Mouse (Mus musculus) brain, embryonic 14.5 days (tissue): ENCODE results near the gene C1qtnf7. TPM values are rescaled to one million over a fixed set of nuclear protein-coding genes. Genes with fewer than 3 reads are reported as not detected.
A peak's percentile ranks its signal among the peaks of the same experiment; 100 is the strongest.

Experiments
- DNase-seq: peaks from one replicate; pipeline ENCODE4 v3.0.0-alpha.2; 2011; ENCODE audit warnings: low read depth
- CTCF ChIP-seq: fragments of 200-500 bp; IDR thresholded peaks from 2 replicates; pipeline ENCODE4 v1.5.1; 2012; ENCODE audit warnings: inconsistent platforms, mild to moderate bottlenecking, moderate library complexity, borderline replicate concordance; ENCODE audit not compliant: insufficient read depth, insufficient read length; ENCODE audit errors: extremely low read depth
- POLR2A ChIP-seq: fragments of 200-500 bp; IDR thresholded peaks from 2 replicates; pipeline ENCODE4 v1.6.1; 2012; ENCODE audit warnings: mild to moderate bottlenecking, inconsistent platforms, borderline replicate concordance; ENCODE audit not compliant: poor library complexity, insufficient read depth, insufficient read length, severe bottlenecking; ENCODE audit errors: extremely low read depth
- polyA plus RNA-seq: library from polyadenylated mRNA; depleted of rRNA; stranded (reverse); fragments of >200 nt; gene quantifications from 2 replicates; pipeline ENCODE4 v1.2.3, GENCODE M21; 2012

C1qtnf7 gene
- polyA plus RNA-seq, 1 experiment, result 1.1 TPM

DNA sequence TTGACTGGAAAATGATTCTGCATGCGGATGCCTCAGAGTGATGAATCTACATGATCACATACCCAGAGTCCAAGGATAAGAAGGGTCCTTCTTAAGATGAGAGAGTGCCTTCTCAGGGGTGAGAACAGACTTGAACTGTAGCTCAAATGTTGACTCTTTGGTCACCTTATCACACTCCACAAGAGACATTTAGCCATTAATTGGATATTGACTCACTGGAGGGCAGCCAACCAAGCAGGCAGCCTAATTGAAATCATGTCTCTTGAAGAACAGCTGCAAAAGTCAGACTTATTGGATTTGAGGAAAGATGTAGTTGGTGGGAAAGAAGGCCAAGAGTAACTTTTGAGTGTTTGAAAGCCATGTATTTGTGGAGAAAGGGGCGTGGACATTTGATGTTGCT lies 4.2 kb upstream of the C1qtnf7 start:
- TF ChIP-seq CTCF (no peak), POLR2A (no peak)
- no peak for DNase-seq

DNA sequence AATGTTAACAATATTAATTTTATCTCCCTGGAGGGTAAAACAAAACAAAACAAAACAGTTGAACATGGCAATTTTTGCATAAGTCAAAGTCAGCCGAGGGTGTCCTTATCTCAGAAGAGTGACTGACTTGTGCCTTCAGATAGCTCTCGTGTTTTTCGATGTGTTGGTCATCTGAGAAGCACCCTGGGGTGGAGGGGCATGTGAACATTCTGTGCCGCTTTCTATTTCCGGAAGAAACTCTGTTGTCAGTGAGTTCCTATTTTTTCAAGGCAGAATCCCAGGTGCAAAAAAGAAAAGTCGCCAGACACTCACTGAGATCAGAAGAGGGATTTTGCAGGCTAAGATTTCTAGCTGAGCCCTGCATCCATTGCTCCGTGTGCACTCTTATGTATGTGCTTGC lies 1.2 kb downstream of the C1qtnf7 start:
- no peak for DNase-seq
- no peak for TF ChIP-seq POLR2A
- TF ChIP-seq CTCF, result no peak

DNA sequence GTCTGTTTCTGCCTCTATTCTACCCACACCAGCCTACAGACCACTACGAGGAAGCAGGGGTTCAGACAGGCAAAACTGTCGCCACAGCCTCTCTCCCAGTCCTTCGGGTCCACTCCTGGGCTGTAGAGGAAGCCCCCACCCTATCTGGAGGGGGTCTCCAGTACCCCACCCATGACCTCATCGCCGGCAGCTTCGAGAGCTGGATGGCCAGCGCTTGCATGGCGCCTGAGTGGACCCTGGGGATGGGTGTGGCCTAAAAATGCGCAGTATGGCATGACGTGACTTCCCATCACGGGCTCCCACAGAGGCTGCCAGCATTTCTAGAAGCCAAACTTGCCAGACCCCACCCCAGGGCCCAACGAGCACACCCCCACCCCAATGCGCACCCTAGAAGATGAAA lies 2.0 kb downstream of the C1qtnf7 start:
- no peak for TF ChIP-seq POLR2A
- TF ChIP-seq CTCF, result no peak
- DNase-seq, result no peak

DNA sequence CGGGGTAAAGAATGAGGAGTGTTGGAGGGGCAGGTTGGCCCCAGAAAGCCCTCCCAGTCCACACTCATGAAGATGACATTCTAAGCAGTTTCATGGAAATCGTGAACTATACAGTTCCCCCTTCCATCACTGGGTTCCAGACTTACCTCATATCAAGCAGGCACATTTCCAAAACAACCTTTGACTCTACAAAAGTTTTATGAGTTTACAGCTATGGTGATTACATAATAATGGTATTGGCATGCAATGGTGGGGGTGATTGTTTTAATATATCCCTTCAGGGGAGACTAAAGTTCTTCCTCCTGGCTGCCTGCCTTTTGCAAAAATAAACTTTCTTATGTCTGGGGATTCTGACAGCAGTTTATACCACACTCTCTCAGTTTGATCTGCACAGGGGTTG lies 4.6 kb downstream of the C1qtnf7 start:
- DNase-seq, result no peak
- no peak for TF ChIP-seq CTCF
- no peak for TF ChIP-seq POLR2A

DNA sequence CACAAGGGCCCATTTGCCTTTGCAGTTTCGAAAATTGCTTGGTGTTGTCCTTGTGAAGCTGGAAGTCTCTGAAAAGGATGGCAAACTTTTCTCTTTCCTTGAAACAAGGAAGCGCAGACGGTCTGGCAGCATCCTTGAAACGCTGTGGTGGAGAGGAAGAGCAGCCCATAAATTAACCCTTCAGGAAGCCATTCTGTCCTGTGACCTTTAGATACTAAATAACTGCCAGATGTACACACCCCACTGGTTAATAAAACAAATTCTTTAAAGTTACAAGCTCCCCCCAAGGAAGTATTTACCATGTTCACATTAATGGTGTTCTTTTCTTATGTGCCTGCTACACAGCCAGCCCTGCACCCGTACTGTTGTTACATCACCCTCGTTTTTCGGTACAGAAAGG lies 6.0 kb downstream of the C1qtnf7 start:
- TF ChIP-seq CTCF (no peak), POLR2A (no peak)
- DNase-seq, result no peak

DNA sequence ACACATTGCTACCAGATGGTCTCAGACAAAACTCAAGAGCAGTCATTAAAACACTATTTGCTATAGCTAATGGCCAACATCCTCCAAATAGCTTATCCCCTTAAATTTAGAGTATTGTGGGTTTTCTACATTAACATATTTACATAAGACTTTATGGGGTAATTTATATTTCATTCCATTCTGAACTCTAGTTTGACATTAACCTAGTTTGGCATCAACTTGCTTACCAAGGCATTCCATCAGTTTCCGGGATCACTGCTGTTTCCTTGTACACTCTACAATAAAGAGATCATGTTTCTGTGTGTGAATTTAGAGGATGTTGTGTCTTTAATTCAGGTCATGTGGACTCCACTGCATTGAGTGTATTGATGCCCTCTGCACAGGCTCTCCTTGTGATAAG lies 7.5 kb downstream of the C1qtnf7 start:
- TF ChIP-seq CTCF (no peak), POLR2A (no peak)
- DNase-seq, result no peak

DNA sequence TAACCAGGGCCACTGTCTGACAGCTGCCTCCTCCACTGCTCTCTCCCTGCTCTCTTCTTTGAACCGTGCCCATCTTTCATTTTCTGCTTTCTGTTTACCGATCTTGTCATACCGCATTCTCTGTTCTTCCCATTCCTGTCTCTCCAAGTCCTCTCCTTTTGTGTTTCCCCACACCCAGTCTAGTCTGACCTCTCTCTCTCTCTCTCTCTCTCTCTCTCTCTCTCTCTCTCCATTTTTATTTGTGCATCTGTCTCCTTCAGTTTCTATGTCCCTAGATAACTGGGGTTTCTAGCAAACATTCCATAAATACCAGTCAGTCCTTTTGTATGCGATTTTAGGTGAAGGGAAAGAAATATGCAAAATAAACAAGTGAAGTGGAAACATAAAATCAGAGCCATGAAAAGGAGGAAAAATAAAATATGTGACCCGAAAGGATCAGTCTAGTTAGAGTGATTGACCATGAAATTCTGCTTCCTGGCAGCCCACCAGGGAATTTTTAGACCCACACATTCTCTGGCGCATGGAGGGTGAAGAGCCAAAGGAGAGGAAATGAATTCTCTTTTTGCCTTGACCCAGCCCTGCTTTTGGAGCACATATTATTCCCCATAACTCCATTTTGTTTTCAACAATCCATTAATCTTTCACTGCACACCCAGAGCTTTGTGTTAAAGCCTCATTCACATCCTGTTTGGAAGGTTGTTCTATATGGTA lies 11.7 kb downstream of the C1qtnf7 start:
- no peak for DNase-seq
- TF ChIP-seq CTCF, result no peak
- TF ChIP-seq POLR2A, result no peak

DNA sequence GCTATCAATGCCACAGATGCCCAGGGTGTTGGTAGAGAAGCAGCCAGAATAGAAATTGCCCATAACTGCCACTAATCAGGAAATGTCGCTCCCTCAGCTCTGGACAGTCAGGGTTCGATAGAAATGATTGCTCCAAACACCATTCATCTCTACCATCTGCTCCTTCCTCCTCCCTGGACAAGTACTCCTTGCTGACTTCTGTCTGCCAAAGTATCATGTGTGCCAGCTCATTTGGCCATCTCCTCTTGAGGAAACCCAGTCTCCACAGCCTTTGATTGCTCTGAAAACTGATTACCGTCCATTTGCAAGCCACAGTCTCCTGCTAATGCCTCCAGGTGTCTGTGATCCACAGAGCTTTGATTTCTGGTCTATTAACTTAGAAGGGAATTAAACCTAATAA lies 14.8 kb downstream of the C1qtnf7 start:
- no peak for TF ChIP-seq POLR2A
- TF ChIP-seq CTCF, result no peak
- DNase-seq, result peak; percentile 32

DNA sequence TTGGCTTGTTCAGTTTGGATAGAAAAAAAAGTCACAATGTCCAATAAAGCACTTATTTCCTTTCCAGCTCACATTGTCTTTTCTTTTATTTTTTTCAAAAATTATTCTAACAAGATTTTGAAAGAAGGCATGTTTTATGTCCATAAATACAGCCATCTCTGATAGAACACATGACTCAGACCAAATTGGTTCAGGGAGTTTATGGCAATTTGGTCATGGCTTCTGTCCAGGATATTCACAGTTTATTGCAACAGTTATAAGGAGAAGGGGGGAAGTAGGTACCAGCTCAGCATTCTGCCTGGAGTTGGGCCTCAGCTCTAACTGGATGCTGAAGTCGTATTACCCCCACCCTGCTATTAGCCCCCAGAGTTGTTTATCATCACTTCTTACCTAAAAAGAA lies 15.5 kb downstream of the C1qtnf7 start:
- TF ChIP-seq POLR2A, result no peak
- no peak for TF ChIP-seq CTCF
- DNase-seq, result no peak

DNA sequence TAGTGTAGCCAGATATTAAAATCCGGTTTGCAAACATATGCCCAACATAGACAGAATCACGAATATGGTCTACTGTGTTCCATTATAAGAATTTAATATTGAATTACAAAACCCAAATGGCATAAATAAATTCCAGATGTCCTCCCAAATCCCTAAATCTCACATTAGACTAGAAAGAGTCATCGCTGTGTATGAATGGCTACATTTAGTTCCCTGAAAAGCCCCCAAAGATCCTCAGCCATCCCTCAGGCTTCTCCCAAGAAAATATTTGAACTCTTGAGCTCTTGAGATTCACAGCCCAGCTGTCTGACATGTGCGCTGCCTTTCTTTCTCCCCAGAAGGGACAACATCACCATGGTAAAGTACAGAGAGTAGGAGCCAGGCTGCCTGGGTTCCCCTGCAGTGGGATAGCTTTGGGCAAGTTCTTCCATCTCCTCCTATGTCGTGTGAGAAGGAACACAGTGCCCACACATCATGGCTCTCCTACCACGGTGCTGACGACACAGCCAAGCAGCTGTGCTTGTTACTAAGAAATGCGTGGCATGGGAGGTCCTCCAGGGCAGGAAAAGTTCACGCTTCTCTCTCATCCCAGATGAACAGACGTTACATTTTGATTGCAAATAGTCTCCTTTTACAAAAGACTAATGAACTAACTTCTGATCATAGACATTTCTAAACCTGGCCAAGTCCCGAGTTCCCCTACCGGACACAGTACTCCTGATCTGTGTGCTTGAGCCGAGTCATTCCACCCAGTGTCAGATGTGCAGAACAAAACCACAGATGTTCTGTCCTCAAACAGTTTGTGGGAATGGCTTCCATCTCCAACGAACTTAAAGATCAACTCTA lies 23.2 kb downstream of the C1qtnf7 start:
- TF ChIP-seq CTCF, result no peak
- TF ChIP-seq POLR2A, result no peak
- DNase-seq, result no peak

DNA sequence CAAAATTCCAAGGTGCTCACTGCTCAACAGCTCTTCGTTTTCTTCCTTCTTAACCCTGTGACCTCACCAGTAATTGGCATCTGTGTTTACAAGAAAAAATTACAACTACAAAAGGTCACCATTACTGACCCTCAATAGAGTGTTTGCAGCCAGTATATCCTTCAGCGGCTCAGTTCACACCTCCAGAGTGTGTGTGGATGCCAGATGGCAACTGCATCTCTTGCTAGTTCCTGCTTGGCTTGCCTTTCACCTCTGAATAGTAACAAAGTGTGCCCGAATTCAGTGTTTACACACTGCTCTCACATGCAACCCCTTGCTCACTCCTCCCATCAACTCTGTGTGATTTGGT lies 23.8 kb downstream of the C1qtnf7 start:
- TF ChIP-seq CTCF, result no peak
- TF ChIP-seq POLR2A, result no peak
- no peak for DNase-seq

DNA sequence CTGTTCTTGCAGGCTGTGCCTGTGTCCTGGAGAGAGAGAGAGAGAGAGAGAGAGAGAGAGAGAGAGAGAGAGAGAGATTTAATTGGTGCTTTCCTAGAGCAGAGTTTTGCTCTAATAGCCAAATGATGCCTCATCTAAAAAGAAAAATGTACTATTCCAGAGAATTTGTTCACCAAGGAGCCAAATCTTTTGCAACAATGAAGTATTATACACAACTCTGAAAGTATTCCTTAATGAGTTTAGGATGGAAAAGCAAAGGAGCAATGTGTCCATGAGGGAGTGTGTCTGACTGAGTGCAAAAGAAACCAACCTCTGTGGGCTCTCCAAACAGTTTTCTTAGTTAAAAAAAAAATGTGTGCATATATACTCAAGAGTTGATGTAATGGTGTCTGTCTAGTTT lies 24.5 kb downstream of the C1qtnf7 start:
- no peak for TF ChIP-seq POLR2A
- TF ChIP-seq CTCF, result no peak

More for the DNA sequence above, 24.5 kb downstream of the C1qtnf7 start:
- no peak for DNase-seq
